Mouse (Mus musculus) hindbrain, embryonic 13.5 days (tissue): ENCODE data around the gene Panx1. TPM values are rescaled to one million over a fixed set of nuclear protein-coding genes. Genes with fewer than 3 reads are reported as not detected.

Experiments used
- ATAC-seq: fragments of 200-750 bp; cut with Nextera tagmentation; 2 replicates; pipeline ENCODE4 v1.8.0; 2017; ENCODE audit warnings: moderate TSS enrichment; ENCODE audit not compliant: low FRiP score
- H3K27ac ChIP-seq: fragments of 300-500 bp; sonication (generic); 2 replicates; pipeline ENCODE4 v1.5.1; 2015; ENCODE audit warnings: inconsistent platforms, mild to moderate bottlenecking, moderate library complexity
- H3K27me3 ChIP-seq: fragments of 300-500 bp; sonication (generic); 2 replicates; pipeline ENCODE4 v1.6.1; 2015; ENCODE audit warnings: mild to moderate bottlenecking, inconsistent platforms
- H3K36me3 ChIP-seq: fragments of 300-500 bp; sonication (generic); 2 replicates; pipeline ENCODE4 v1.6.1; 2015; ENCODE audit warnings: mild to moderate bottlenecking, inconsistent platforms
- H3K4me1 ChIP-seq: fragments of 300-500 bp; sonication (generic); replicated peaks from 2 replicates; pipeline ENCODE4 v1.6.1; 2015; ENCODE audit warnings: inconsistent platforms
- H3K4me2 ChIP-seq: fragments of 300-500 bp; sonication (generic); 2 replicates; pipeline ENCODE4 v1.6.1; 2015; ENCODE audit warnings: inconsistent platforms, mild to moderate bottlenecking, moderate library complexity
- H3K4me3 ChIP-seq: fragments of 300-500 bp; sonication (generic); 2 replicates; pipeline ENCODE4 v1.5.1; 2015; ENCODE audit warnings: mild to moderate bottlenecking, inconsistent platforms
- H3K9ac ChIP-seq: fragments of 300-500 bp; sonication (generic); 2 replicates; pipeline ENCODE4 v1.6.1; 2015; ENCODE audit warnings: mild to moderate bottlenecking, inconsistent platforms
- H3K9me3 ChIP-seq: fragments of 300-500 bp; sonication (generic); 2 replicates; pipeline ENCODE4 v1.6.1; 2016; ENCODE audit warnings: inconsistent platforms
- WGBS: fragments of 180-500 bp; shearing (Covaris S2); methylation state at CpG from one replicate; pipeline ENCODE4 v1.1.7; 2015; 5-methylcytosine and 5-hydroxymethylcytosine counted together
- polyA plus RNA-seq: library from polyadenylated mRNA; unstranded; fragments of >200 nt; fragmentation: Nextera tagmentation; extraction: Ambion mirVana; gene quantifications from 2 replicates; pipeline ENCODE4 v1.2.1, GENCODE M21; 2015

The Panx1 gene
- polyA plus RNA-seq, 1 experiment from 2014 or later = 152 TPM

GRCm38 (mm10) chr9:15036807-15037206 is 8.5 kb downstream of the Panx1 start:
- Histone ChIP-seq H3K4me2 (no peak overlapping the region), H3K4me1 (peaks cover 53% of the 10 kb centered on the region), H3K4me3 (no peak overlapping the region), H3K27ac (peak overlapping the region; percentile 55; the same call in 1 of the 2 replicates), H3K9ac (peak overlapping the region; percentile 43; the same call in 1 of the 2 replicates), H3K36me3 (peaks cover 13% of the 10 kb centered on the region), H3K27me3 (no peaks in the 10 kb centered on the region), H3K9me3 (no peaks in the 10 kb centered on the region)
- 30% methylated on average over 4 of the region's 4 CpGs for WGBS
- ATAC-seq = peak; percentile 69

DNA sequence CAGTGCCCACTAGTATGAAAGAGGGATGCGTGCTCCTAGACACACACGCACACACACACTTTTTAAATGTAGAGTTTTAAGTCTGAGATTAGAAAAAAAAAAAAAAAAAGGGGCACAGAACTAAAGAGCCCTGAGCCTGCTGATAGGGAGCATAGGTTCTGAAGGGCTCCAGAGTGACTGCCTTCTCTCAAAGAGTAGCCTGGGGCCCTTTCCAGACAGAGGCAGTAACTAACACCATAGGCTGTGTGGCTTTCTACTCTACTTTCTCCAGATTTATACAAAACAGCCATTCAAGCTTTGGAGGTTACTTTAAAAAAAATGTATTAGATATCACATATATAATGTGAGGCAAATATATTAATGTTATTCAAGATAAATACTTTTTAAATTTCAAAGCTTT is 8.9 kb downstream of the Panx1 start:
- H3K27me3 ChIP-seq = no peaks in the 10 kb centered on the region
- H3K9me3 ChIP-seq = no peaks in the 10 kb centered on the region
- H3K4me2 ChIP-seq = no peak overlapping the region
- peaks cover 52% of the 10 kb centered on the region for H3K4me1 ChIP-seq
- 0 out of 2 replicates have a peak overlapping the region, but pooled peaks have one; percentile 55 for H3K27ac ChIP-seq
- H3K36me3 ChIP-seq = peaks cover 14% of the 10 kb centered on the region
- WGBS = 89% methylated on average over 2 of the region's 2 CpGs
- H3K4me3 ChIP-seq = no peak overlapping the region
- no peak overlapping the region for H3K9ac ChIP-seq
- no peak for ATAC-seq

GRCm38 (mm10) chr9:15035979-15036378 is 9.3 kb downstream of the Panx1 start:
- peaks cover 11% of the 10 kb centered on the region for H3K36me3 ChIP-seq
- no peak overlapping the region for H3K4me3 ChIP-seq
- H3K4me1 ChIP-seq = peaks cover 48% of the 10 kb centered on the region
- H3K4me2 ChIP-seq = no peak overlapping the region
- 92% methylated on average over 7 of the region's 7 CpGs for WGBS
- no peaks in the 10 kb centered on the region for H3K27me3 ChIP-seq
- H3K9me3 ChIP-seq = no peaks in the 10 kb centered on the region
- no peak for ATAC-seq
- no peak overlapping the region for H3K27ac ChIP-seq
- no peak overlapping the region for H3K9ac ChIP-seq

DNA sequence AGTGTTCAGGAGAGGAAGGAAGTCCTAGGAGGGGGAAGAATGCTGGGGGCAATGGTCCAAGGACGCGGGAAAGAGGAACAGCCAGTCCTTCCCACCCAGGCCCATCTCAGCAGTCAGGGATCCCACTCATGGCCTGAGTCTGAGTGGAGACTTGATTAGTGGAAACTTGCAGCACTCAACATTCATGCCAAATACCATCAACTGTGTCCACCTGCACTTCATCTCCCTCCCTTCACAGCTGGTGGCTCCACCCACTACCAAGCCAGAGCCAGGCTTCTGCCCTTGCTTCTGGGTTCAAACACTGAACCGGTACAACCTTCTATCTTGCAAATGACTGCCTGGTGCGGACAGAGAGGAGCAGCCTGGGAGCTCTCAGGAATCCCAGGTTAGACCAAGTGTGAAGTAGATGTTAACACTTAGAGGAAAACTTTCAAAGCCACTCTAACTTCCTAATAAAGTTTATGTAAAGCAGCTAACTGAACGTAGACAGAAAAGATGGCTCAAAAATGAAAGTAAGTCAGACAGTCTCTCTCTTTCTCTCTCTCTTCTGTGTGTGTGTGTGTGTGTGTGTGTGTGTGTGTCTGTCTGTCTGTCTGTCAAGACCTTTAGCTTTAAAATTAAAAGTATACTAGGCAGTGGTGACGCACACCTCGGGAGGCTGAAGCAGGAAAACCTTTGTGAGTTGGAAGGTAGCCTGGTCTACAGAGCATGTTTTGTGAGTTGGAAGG is 10.6 kb downstream of the Panx1 start:
- H3K27me3 ChIP-seq = no peaks in the 10 kb centered on the region
- peaks cover 10% of the 10 kb centered on the region for H3K36me3 ChIP-seq
- H3K4me1 ChIP-seq = peaks cover 36% of the 10 kb centered on the region
- no peak overlapping the region for H3K4me2 ChIP-seq
- 86% methylated on average over 7 of the region's 7 CpGs for WGBS
- no peak overlapping the region for H3K4me3 ChIP-seq
- no peak overlapping the region for H3K27ac ChIP-seq
- no peak for ATAC-seq
- no peak overlapping the region for H3K9ac ChIP-seq
- no peaks in the 10 kb centered on the region for H3K9me3 ChIP-seq

DNA sequence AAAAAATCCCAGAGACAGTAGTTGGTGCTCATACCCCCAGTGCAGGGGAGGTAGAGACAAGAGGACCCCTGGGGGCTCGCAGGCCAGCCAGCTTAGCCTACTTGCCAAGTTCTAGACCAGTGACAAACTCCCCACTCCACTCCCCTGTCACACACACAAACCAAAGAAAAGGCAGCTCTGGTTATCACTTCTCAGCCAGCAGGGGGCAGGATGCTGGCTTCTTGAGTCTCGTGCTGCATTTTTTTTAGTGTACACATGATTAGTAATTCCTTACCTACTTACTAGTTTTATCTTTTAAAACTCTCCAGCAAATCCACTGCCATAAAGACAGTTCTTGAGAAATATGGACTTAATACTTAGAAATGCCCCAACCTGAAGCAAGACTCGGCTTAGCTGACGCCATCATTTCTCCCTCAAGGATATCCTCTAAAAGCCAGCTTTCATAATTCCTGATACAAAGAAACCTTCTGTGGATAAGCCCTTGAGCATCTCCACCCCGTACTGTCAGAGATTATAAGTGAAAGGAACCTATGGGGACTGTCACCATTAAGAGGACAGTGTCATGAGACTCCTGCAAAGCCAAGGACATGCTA is 11.6 kb downstream of the Panx1 start:
- peaks cover 10% of the 10 kb centered on the region for H3K36me3 ChIP-seq
- ATAC-seq = no peak
- 72% methylated on average over 5 of the region's 5 CpGs for WGBS
- H3K9me3 ChIP-seq = no peaks in the 10 kb centered on the region
- no peak overlapping the region for H3K4me2 ChIP-seq
- no peak overlapping the region for H3K27ac ChIP-seq
- H3K4me1 ChIP-seq = peaks cover 36% of the 10 kb centered on the region
- no peak overlapping the region for H3K9ac ChIP-seq
- no peaks in the 10 kb centered on the region for H3K27me3 ChIP-seq
- H3K4me3 ChIP-seq = no peak overlapping the region

- WGBS = 83% methylated on average over 4 of the region's 4 CpGs
- H3K9me3 ChIP-seq = no peaks in the 10 kb centered on the region
- ATAC-seq = no peak
- no peak overlapping the region for H3K4me2 ChIP-seq
- no peaks in the 10 kb centered on the region for H3K27me3 ChIP-seq
- no peak overlapping the region for H3K9ac ChIP-seq
- H3K27ac ChIP-seq = no peak overlapping the region
- H3K4me3 ChIP-seq = no peak overlapping the region
- H3K36me3 ChIP-seq = peaks cover 10% of the 10 kb centered on the region
- peaks cover 33% of the 10 kb centered on the region for H3K4me1 ChIP-seq
These were observed 12.5 kb downstream of the Panx1 start for GRCm38 (mm10) chr9:15032797-15033196.

DNA sequence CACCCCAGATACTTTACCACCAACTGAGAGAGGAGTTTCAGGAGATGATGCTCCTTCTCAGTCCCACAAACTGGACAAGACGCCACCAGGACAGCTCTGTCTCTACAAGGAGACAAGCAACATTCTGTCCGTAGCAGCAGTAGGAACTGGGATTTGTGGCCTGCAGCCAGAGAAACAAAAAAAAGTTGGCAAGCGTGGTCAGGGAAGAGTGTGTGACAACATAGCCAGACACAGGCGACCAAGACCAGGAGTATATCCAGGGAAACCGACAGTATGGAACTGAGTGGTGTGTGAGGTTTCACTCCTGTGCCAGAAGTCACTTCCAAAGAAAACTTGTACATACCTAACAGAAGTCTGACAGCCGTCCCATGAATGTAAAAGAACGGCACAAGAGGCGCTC is 14.5 kb downstream of the Panx1 start:
- Histone ChIP-seq H3K4me3 (no peak overlapping the region), H3K4me1 (peaks cover 15% of the 10 kb centered on the region; the same call in 1 of the 2 replicates), H3K27ac (no peak overlapping the region), H3K4me2 (no peak overlapping the region), H3K9me3 (no peaks in the 10 kb centered on the region), H3K9ac (no peak overlapping the region), H3K27me3 (no peaks in the 10 kb centered on the region), H3K36me3 (peaks cover 23% of the 10 kb centered on the region)
- WGBS = 79% methylated on average over 8 of the region's 8 CpGs
- ATAC-seq = no peak

GRCm38 (mm10) chr9:15029025-15029727 is 16.1 kb downstream of the Panx1 start:
- no peak overlapping the region for H3K27ac ChIP-seq
- no peaks in the 10 kb centered on the region for H3K27me3 ChIP-seq
- no peak overlapping the region for H3K4me3 ChIP-seq
- H3K36me3 ChIP-seq = peaks cover 23% of the 10 kb centered on the region
- no peak overlapping the region for H3K4me2 ChIP-seq
- H3K9ac ChIP-seq = no peak overlapping the region
- ATAC-seq = no peak
- H3K4me1 ChIP-seq = peaks cover 9% of the 10 kb centered on the region; the same call in 1 of the 2 replicates
- H3K9me3 ChIP-seq = no peaks in the 10 kb centered on the region
- WGBS = 61% methylated on average over 5 of the region's 5 CpGs

DNA sequence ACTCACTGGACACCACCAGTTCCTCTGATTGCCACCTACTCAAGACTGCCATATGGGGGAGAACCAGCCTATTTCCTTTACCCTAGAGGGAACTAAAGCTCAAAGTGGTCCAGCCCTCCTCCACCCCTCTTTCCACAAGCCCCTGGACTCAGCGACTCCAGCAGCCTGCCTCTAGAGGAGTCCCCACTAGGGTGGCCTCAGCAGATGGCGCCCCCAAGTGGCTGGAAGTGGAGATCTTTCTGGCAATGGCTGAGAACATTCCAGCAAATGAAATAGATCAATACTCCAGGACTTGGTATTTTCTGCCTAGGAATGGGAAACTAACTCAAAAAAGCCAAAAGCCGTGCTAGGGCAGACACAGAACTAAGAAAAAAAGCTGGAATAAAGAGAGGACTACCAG is 17.6 kb downstream of the Panx1 start:
- WGBS = 72% methylated on average over 3 of the region's 3 CpGs
- no peak for ATAC-seq
- Histone ChIP-seq H3K4me2 (no peak overlapping the region), H3K27me3 (no peaks in the 10 kb centered on the region), H3K4me1 (peaks cover 5% of the 10 kb centered on the region; the same call in 1 of the 2 replicates), H3K36me3 (peaks cover 21% of the 10 kb centered on the region), H3K9me3 (no peaks in the 10 kb centered on the region), H3K9ac (no peak overlapping the region), H3K4me3 (no peak overlapping the region), H3K27ac (no peak overlapping the region)

GRCm38 (mm10) chr9:15023049-15023448 is 22.2 kb downstream of the Panx1 start:
- Histone ChIP-seq H3K9me3 (no peaks in the 10 kb centered on the region), H3K36me3 (peaks cover 46% of the 10 kb centered on the region), H3K4me2 (no peak overlapping the region), H3K4me1 (no peaks in the 10 kb centered on the region), H3K9ac (no peak overlapping the region), H3K4me3 (no peak overlapping the region), H3K27ac (no peak overlapping the region), H3K27me3 (no peaks in the 10 kb centered on the region)
- WGBS = 100% methylated on average over 1 of the region's 1 CpGs
- no peak for ATAC-seq

DNA sequence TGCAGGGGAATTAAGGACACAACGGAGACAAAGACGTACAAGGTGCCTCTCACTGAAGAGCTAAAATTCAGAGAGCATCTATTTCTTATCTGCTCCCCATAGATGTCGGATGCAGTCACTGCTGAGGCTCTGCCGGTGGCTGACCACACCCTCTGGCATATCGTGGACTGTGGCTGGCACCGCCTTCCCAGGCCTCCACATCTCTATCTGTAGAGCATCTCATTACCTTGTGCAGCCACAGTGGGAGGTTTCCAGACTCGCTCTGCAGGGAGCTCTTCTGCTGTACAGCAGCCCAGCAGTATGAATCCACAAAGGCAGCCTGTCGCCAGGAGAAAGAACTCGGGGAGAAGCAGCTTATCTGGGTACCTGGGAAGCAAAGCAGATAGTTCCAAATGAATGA is 24.1 kb downstream of the Panx1 start:
- no peak for ATAC-seq
- H3K27me3 ChIP-seq = no peaks in the 10 kb centered on the region
- H3K4me3 ChIP-seq = no peak overlapping the region
- H3K9ac ChIP-seq = no peak overlapping the region
- H3K4me1 ChIP-seq = no peaks in the 10 kb centered on the region
- WGBS = 82% methylated on average over 9 of the region's 9 CpGs
- H3K4me2 ChIP-seq = no peak overlapping the region
- H3K36me3 ChIP-seq = peaks cover 46% of the 10 kb centered on the region
- H3K9me3 ChIP-seq = no peaks in the 10 kb centered on the region
- no peak overlapping the region for H3K27ac ChIP-seq

DNA sequence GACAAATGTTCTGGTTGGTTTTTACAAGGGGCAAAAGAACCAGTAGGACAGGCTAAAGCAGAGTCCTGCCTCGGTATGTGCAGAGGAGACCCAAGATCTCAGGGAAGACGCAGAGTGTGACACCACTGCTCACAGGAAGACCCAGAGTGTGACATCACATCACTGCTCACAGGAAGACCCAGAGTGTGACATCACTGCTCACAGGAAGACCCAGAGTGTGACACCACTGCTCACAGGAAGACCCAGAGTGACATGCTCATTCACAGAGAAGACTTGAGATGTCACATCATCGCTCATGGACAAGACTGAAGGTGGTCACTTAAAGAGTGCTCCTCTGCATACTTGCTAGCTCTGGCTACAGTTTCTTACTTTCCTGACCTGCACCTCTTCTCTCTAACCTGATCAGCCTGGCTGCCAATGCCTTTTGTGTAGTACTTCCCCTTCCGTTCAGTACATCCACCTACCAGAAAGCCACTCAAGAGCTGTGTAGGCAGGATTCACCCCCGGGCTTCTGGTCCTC is 24.7 kb downstream of the Panx1 start:
- ATAC-seq = no peak
- no peak overlapping the region for H3K27ac ChIP-seq
- no peak overlapping the region for H3K4me2 ChIP-seq
- H3K36me3 ChIP-seq = peaks cover 44% of the 10 kb centered on the region
- no peaks in the 10 kb centered on the region for H3K9me3 ChIP-seq
- no peak overlapping the region for H3K9ac ChIP-seq
- WGBS = 95% methylated on average over 5 of the region's 5 CpGs
- H3K4me1 ChIP-seq = no peaks in the 10 kb centered on the region
- H3K4me3 ChIP-seq = no peak overlapping the region
- H3K27me3 ChIP-seq = no peaks in the 10 kb centered on the region
